Mouse (Mus musculus) hematopoietic stem cell, adult 5-6 weeks (primary cell): ENCODE results near the gene Rgs6. TPM values are rescaled to one million over a fixed set of nuclear protein-coding genes. Genes with fewer than 3 reads are reported as not detected.
A peak's percentile ranks its signal among the peaks of the same experiment; 100 is the strongest.

Experiments used
- ATAC-seq, 2 experiments: fragments of 125-278 bp in 1 of 2; replicated peaks in 1 of 2; 2 replicates each; pipeline ENCODE4 v1.8.0; 2016 to 2017; ENCODE audit warnings: inconsistent platforms in 2 of 2, mild to moderate bottlenecking in 2 of 2, moderate number of reproducible peaks in 2 of 2, low read depth in 1 of 2, moderate TSS enrichment in 1 of 2; ENCODE audit not compliant: low FRiP score in 2 of 2, poor library complexity in 2 of 2, severe bottlenecking in 2 of 2, insufficient read depth in 1 of 2, low TSS enrichment in 1 of 2
- total RNA-seq: library from RNA; stranded (forward); fragments of 172-1452, 232-1000 nt; gene quantifications from 2 replicates; pipeline ENCODE4 v1.2.3, GENCODE M21; 2017

Gene Rgs6
- total RNA-seq, 1 experiment from 2014 or later: not detected

DNA sequence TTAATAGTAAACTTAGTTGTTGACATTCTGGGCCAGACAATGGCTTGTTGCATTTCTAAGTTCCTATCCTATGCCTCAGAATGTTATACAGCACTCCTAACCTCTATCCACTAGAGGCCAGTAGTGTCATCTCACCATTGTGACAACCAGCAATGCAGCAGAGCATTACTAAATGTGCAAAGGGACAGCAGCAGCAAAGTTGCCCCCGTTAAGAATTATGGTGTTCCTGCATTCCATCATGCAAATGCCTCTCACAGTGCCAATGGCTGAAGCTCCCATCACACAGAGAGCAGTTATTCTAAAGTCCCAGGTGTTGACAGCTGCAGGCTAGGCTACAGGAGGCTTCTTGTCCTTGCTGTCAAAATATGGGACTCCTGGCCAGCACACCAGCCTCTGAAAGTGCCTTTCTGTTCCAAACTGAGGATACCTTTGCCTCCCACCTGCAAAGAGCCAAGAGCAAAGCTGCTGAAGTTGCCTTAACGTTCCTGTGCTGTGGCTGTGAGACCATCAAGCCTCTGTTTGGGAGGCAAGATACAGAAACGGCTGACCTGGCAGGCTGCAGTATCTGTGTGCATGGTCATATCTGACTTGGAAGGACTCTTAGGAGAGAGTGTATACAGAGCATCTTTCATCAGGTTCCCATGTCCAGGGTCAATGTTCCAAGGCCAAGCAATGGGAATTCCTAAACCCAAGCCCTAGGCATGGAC, 484.2 kb downstream of the Rgs6 start:
- ATAC-seq: peak in 1 of 2 experiments; percentile 49; a peak in 1 of 4 replicates

- peak; percentile 80 for ATAC-seq
Observed at GRCm38 (mm10) chr12:83072951-83073878, 485.1 kb downstream of the Rgs6 start.

DNA sequence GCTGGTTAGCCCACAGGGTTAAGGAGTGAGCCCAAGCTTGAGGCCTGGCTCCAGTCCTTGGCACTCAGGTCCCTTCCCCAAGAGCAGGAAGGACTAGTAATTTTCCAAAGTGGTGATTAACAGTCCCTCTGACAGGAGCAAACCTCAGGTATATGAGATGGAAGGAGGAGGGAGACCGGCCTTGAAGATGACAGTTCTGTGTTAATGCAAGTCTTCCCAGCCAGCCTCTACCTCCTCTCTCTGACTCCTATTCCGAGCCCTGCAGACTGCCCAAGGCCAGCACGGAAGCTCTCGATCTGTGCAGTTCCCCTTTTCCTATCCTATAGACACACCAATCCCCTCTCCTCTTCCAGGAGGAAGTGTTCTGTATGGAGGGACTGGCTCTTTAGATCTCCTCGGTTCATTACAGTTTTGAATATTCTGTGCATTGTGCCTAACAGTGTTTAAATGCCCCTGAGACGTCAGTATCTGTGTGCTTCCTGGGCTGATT, 485.8 kb downstream of the Rgs6 start:
- ATAC-seq: 0 out of 4 replicates have a peak, but pooled peaks of 1 of the 2 experiments have one; percentile 13

DNA sequence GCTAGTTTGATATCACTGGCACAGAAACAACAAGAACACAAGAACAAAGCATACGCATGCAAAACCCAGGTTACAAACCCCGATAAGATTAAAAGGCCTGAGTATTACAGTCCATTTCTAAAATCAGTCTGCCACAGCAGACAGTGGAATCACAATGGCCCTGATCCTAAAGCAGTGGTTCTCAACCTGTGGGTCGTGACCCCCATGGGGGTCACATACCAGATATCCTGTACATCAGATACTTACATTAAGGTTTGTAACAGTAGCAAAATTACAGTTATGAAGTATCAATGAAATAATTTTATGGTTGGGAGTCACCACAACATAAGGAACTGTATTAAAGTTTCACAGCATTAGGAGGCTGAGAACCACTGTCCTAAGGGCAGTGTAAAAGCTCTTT, 488.1 kb downstream of the Rgs6 start:
- no peak for ATAC-seq

GRCm38 (mm10) chr12:83077486-83077885, 489.4 kb downstream of the Rgs6 start:
- ATAC-seq: no peak

GRCm38 (mm10) chr12:83083427-83083826, 495.3 kb downstream of the Rgs6 start:
- no peak for ATAC-seq

DNA sequence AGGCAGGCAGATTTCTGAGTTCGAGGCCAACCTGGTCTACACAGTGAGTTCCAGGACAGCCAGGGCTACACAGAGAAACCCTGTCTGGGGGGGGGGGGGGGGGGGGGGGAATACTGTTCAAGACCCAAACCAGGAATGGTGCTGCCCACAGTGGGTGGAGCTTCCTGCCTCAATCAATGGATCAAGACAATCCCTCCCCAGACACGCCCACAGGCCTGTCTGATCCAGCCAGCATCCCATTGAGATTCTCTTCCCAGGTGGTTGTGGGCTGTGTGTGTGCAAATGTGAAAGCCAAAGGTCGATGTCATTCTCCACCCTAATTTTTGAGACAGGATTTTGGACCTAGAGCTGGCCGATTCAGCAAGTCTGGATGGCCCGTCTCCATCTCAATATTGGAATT, 496.5 kb downstream of the Rgs6 start:
- ATAC-seq: no peak

GRCm38 (mm10) chr12:83087010-83087409, 498.9 kb downstream of the Rgs6 start:
- no peak for ATAC-seq

- ATAC-seq: no peak
Observed at GRCm38 (mm10) chr12:83087555-83087954, 499.5 kb downstream of the Rgs6 start.

DNA sequence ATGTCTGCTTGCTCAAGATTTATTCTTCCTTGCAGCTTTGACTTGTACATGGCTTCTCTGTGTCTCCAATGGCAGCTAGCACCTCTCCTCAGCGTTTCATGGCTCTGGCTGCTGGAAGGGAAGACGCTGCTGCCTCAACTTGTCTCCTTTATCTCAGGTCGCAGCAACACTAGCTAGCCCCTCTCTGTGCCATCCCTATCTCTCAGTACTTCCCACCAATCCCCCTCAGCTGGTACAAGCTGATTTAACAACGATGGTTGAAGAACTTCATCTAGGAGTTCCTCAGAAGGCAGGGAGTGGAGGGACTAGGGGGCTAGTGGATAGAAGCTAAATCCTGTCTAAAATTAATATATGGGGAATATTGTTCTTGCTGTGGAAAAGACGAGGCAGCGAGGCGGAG, 503.9 kb downstream of the Rgs6 start:
- no peak for ATAC-seq

GRCm38 (mm10) chr12:83097787-83098186, 509.7 kb downstream of the Rgs6 start:
- no peak for ATAC-seq

DNA sequence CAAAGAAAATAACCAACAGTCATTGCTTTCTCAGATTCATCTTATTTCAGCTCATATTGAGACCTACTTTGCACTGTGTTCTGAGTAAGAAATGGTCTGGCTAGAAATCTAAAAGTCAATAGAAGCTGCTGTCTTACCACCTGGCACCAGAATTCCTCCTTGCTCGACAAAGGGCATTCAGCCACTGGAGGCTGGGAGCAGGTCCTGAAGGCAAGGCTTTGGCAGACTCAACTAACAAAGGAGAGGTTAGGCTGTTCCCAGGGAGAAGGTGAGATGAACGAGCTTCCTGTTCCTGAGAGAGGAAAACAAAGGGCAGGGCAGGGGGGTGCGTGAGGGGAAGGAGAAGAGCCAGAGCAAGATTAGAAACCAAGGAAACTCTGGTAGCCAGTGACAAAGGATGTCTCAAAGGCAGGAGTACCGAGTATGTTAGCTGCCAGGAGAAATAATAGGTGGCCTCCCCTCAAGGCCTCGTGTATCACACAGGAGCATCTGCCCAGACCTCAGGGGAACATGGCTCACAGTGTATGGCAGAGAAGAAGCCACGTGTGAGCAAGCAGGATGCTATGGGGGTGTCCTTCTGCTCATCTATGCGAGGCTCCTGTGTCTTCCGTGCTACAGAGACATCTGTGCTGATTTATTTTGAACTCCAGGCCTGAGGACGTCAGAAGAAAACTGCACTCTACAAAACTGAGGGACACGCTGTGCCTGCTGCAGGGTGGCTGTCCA, 510.7 kb downstream of the Rgs6 start:
- ATAC-seq: no peak

GRCm38 (mm10) chr12:83099920-83100319, 511.8 kb downstream of the Rgs6 start:
- ATAC-seq: no peak

DNA sequence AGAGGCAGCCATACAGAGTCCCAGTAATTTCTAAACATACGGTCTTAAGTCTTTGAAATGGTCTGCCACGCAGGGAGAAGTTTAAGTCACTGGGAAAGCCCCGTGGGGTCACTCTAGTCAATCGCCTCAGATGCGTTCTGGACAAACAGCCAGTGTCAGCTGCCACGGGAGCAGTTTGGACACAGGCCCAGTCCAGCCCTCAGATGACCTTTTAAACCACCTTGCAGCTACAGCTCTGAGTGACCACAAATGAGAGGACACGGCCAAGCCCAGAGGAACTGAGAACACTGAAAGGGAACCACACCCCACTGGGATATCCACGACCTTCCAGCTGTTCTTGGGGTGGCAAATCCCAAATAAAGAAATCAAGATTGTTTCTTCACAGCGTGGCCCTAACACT, 512.3 kb downstream of the Rgs6 start:
- no peak for ATAC-seq

GRCm38 (mm10) chr12:83100848-83101247, 512.8 kb downstream of the Rgs6 start:
- ATAC-seq: no peak

GRCm38 (mm10) chr12:83105514-83106119, 517.5 kb downstream of the Rgs6 start:
- ATAC-seq: no peak

- no peak for ATAC-seq
Observed at GRCm38 (mm10) chr12:83106120-83106517, 518.0 kb downstream of the Rgs6 start.
